Mouse (Mus musculus) hindbrain, postnatal 0 days (tissue): ENCODE data around the gene Rtel1. TPM values are rescaled to one million over a fixed set of nuclear protein-coding genes. Genes with fewer than 3 reads are reported as not detected.
"Not testable (repeated sequence)": the region's sequence is repeated elsewhere in the genome, so short reads cannot be mapped to it uniquely, and the experiment has no call there.

ENCODE experiments used
- ATAC-seq: fragments of 200-750 bp; cut with Nextera tagmentation; 2 replicates; pipeline ENCODE4 v1.8.0; 2017; ENCODE audit warnings: mild to moderate bottlenecking, moderate TSS enrichment, moderate library complexity
- DNase-seq: peaks from one replicate; pipeline ENCODE4 v3.0.0-alpha.2; 2015; ENCODE audit warnings: low spot score
- H3K27ac ChIP-seq: fragments of 300-500 bp; sonication (generic); 2 replicates; pipeline ENCODE4 v1.5.1; 2014; ENCODE audit warnings: mild to moderate bottlenecking
- H3K27me3 ChIP-seq: fragments of 300-500 bp; sonication (generic); 2 replicates; pipeline ENCODE4 v1.6.1; 2014; ENCODE audit warnings: low read length, mixed read lengths; ENCODE audit not compliant: insufficient read depth
- H3K36me3 ChIP-seq: fragments of 300-500 bp; sonication (generic); 2 replicates; pipeline ENCODE4 v1.6.1; 2014; ENCODE audit warnings: low read length, mixed read lengths; ENCODE audit not compliant: insufficient read depth
- H3K4me1 ChIP-seq: fragments of 300-500 bp; sonication (generic); 2 replicates; pipeline ENCODE4 v1.6.1; 2014; ENCODE audit warnings: antibody characterized with exemption, low read length, mixed read lengths; ENCODE audit not compliant: insufficient read depth
- H3K4me2 ChIP-seq: fragments of 300-500 bp; sonication (generic); 2 replicates; pipeline ENCODE4 v1.6.1; 2014; ENCODE audit warnings: low read depth, mild to moderate bottlenecking, low read length, moderate library complexity, mixed read lengths
- H3K4me3 ChIP-seq: fragments of 300-500 bp; sonication (generic); 2 replicates; pipeline ENCODE4 v1.5.1; 2014; ENCODE audit warnings: low read length
- H3K9ac ChIP-seq: fragments of 300-500 bp; sonication (generic); replicated peaks from 2 replicates; pipeline ENCODE4 v1.6.1; 2014; ENCODE audit warnings: mild to moderate bottlenecking, low read length, moderate library complexity, mixed read lengths
- H3K9me3 ChIP-seq: fragments of 300-500 bp; sonication (generic); 2 replicates; pipeline ENCODE4 v1.6.1; 2016; ENCODE audit warnings: low read length, mixed read lengths
- CTCF ChIP-seq: IDR thresholded peaks from 2 replicates; pipeline ENCODE4 v1.5.1; 2016; ENCODE audit warnings: antibody characterized with exemption, control low read depth, low read depth
- WGBS: fragments of 180-500 bp; shearing (Covaris S2); extraction: QIAGEN DNeasy Blood & Tissue Kit; methylation state at CpG from one replicate; pipeline ENCODE4 v1.1.7; 2014; 5-methylcytosine and 5-hydroxymethylcytosine counted together
- polyA plus RNA-seq: library from polyadenylated mRNA; unstranded; fragments of >200 nt; fragmentation: Nextera tagmentation; extraction: Ambion mirVana; gene quantifications from 2 replicates; pipeline ENCODE4 v1.2.1, GENCODE M21; 2015
- total RNA-seq: library from RNA; depleted of rRNA; stranded (reverse); fragments of >200 nt; gene quantifications from 2 replicates; pipeline ENCODE4 v1.2.3, GENCODE M21; 2014

The Rtel1 gene
- total and polyA plus RNA-seq, 2 experiments from 2014 or later, result 21.6 to 97.2 TPM

GRCm38 (mm10) chr2:181286629-181287337, 32.8 kb upstream of the Rtel1 start:
- DNase-seq (no peak), ATAC-seq (no peak)
- H3K27me3 ChIP-seq, result no peaks in the 10 kb centered on the region
- TF ChIP-seq CTCF, result no peak
- no peaks in the 10 kb centered on the region for H3K36me3 ChIP-seq
- peak overlapping the region; percentile 64 for H3K9ac ChIP-seq
- WGBS, result 55% methylated on average over 6 of the region's 6 CpGs
- peak overlapping the region; percentile 91 for H3K27ac ChIP-seq
- no peaks in the 10 kb centered on the region; the same call in 1 of the 2 replicates for H3K4me1 ChIP-seq
- peak overlapping the region; percentile 55 for H3K4me3 ChIP-seq
- H3K4me2 ChIP-seq, result peak overlapping the region; percentile 62
- no peaks in the 10 kb centered on the region for H3K9me3 ChIP-seq

- DNase-seq (peak; percentile 90), ATAC-seq (peak; percentile 91)
- Histone ChIP-seq H3K9ac (peak overlapping the region; percentile 64), H3K27ac (peak overlapping the region; percentile 91), H3K27me3 (no peaks in the 10 kb centered on the region), H3K4me1 (no peaks in the 10 kb centered on the region; the same call in 1 of the 2 replicates), H3K4me3 (peak overlapping the region; percentile 55), H3K36me3 (no peaks in the 10 kb centered on the region), H3K9me3 (no peaks in the 10 kb centered on the region), H3K4me2 (peak overlapping the region; percentile 62)
- no peak for TF ChIP-seq CTCF
- under 1% methylated on average over 41 of the region's 71 CpGs for WGBS
Observed at GRCm38 (mm10) chr2:181287338-181287957, 32.1 kb upstream of the Rtel1 start.

GRCm38 (mm10) chr2:181287958-181288350, 31.6 kb upstream of the Rtel1 start, which contains the start of gene Gmeb2:
Gene Gmeb2, minus strand, starts transcription at chr2:181288035.
- peak; percentile 54 for TF ChIP-seq CTCF
- not testable (repeated sequence) for H3K27me3 ChIP-seq, H3K36me3 ChIP-seq, H3K4me1 ChIP-seq, H3K9me3 ChIP-seq
- DNase-seq, result peak; percentile 98
- peak within 1 kb of the TSS; percentile 55 for H3K4me3 ChIP-seq
- H3K27ac ChIP-seq, result peak within 1 kb of the TSS; percentile 91
- ATAC-seq, result peak; percentile 96
- under 1% methylated on average over 37 of the region's 38 CpGs for WGBS
- H3K4me2 ChIP-seq, result peak within 1 kb of the TSS; percentile 73
- peak within 1 kb of the TSS; percentile 64 for H3K9ac ChIP-seq

- no peak overlapping the region for H3K27ac ChIP-seq
- TF ChIP-seq CTCF, result no peak
- DNase-seq (no peak), ATAC-seq (no peak)
- H3K27me3 ChIP-seq, result no peaks in the 10 kb centered on the region
- no peaks in the 10 kb centered on the region; the same call in 1 of the 2 replicates for H3K4me1 ChIP-seq
- 84% methylated on average over 3 of the region's 3 CpGs for WGBS
- H3K4me2 ChIP-seq, result peak overlapping the region; percentile 73
- H3K9me3 ChIP-seq, result no peaks in the 10 kb centered on the region
- peak overlapping the region; percentile 55 for H3K4me3 ChIP-seq
- no peaks in the 10 kb centered on the region for H3K36me3 ChIP-seq
- peak overlapping the region; percentile 64; the same call in 1 of the 2 replicates for H3K9ac ChIP-seq
Observed at GRCm38 (mm10) chr2:181288691-181289090, 30.8 kb upstream of the Rtel1 start.

GRCm38 (mm10) chr2:181290937-181291336, 28.6 kb upstream of the Rtel1 start:
- Histone ChIP-seq H3K4me3 (no peak overlapping the region), H3K27ac (no peak overlapping the region), H3K9me3 (no peaks in the 10 kb centered on the region), H3K4me2 (no peak overlapping the region), H3K9ac (no peak overlapping the region), H3K36me3 (no peaks in the 10 kb centered on the region), H3K4me1 (no peaks in the 10 kb centered on the region; the same call in 1 of the 2 replicates), H3K27me3 (no peaks in the 10 kb centered on the region)
- TF ChIP-seq CTCF, result no peak
- no peak for DNase-seq
- WGBS, result 81% methylated on average over 1 of the region's 1 CpGs
- ATAC-seq, result no peak

GRCm38 (mm10) chr2:181302041-181302440, 17.5 kb upstream of the Rtel1 start:
- Histone ChIP-seq H3K4me2 (no peak overlapping the region), H3K9ac (no peak overlapping the region), H3K9me3 (no peaks in the 10 kb centered on the region), H3K27ac (no peak overlapping the region), H3K36me3 (peaks cover 16% of the 10 kb centered on the region), H3K27me3 (no peaks in the 10 kb centered on the region), H3K4me3 (no peak overlapping the region), H3K4me1 (no peaks in the 10 kb centered on the region)
- no peak for DNase-seq
- ATAC-seq, result no peak
- no peak for TF ChIP-seq CTCF
- 39% methylated on average over 3 of the region's 3 CpGs for WGBS

GRCm38 (mm10) chr2:181304944-181305343, 14.6 kb upstream of the Rtel1 start:
- Histone ChIP-seq H3K4me2 (no peak overlapping the region), H3K9ac (no peak overlapping the region), H3K27ac (no peak overlapping the region), H3K4me1 (no peaks in the 10 kb centered on the region), H3K36me3 (peaks cover 32% of the 10 kb centered on the region), H3K9me3 (no peaks in the 10 kb centered on the region), H3K27me3 (no peaks in the 10 kb centered on the region), H3K4me3 (no peak overlapping the region)
- DNase-seq (no peak), ATAC-seq (no peak)
- 76% methylated on average over 1 of the region's 1 CpGs for WGBS
- no peak for TF ChIP-seq CTCF
